Mouse (Mus musculus) kidney, postnatal 36 days (tissue): ENCODE measurements at regions not wholly inside any gene's neighbourhood (a gene's known extent, or its start where the extent isn't known, plus 50 kb on each side); places are given as distances from the start of the nearest gene placed in this dataset.

Experiments used
- DNase-seq, 2 experiments: peaks; one replicate each; pipeline ENCODE4 v3.0.0; 2021 to 2022; ENCODE audit warnings: mixed read lengths in 2 of 2

DNA sequence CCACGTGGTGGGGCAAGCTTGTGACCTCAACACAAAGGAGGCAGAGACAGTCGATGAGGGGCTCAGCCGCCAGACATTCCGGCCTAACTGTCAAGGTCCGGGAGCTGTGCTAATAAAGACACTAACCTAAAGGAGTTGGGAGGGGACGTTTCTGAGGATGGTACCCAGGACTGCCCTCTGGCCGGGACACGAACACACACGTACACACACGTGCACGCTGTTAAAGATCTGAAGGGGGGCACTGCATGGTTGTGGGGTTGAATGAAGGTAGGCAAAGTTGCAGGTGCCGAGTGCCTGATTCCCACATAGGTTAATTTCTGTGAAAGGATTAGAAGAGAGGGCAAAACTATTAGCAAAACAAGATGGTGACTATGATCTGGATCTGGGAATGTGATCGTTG lies 65.4 kb upstream of the Mitf start:
- DNase-seq: no peak

DNA sequence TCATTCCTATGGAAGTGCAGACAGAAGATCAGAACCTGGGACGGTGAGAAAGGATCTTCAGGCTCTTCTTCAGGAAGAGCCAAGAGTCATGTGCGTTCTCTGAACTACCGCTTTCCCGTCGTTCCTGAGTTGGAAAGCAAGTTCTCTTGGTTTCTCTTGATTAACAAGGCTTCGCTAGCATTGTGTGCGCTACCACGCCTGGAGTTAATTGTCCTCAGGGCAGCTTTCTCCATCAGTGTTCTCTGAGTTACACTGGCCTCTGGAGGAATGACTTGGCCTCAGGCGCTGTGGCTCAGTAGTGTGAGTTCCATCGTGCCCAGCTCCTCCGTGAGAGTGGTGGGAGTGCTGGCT lies 66.0 kb upstream of the Mitf start:
- DNase-seq: no peak

DNA sequence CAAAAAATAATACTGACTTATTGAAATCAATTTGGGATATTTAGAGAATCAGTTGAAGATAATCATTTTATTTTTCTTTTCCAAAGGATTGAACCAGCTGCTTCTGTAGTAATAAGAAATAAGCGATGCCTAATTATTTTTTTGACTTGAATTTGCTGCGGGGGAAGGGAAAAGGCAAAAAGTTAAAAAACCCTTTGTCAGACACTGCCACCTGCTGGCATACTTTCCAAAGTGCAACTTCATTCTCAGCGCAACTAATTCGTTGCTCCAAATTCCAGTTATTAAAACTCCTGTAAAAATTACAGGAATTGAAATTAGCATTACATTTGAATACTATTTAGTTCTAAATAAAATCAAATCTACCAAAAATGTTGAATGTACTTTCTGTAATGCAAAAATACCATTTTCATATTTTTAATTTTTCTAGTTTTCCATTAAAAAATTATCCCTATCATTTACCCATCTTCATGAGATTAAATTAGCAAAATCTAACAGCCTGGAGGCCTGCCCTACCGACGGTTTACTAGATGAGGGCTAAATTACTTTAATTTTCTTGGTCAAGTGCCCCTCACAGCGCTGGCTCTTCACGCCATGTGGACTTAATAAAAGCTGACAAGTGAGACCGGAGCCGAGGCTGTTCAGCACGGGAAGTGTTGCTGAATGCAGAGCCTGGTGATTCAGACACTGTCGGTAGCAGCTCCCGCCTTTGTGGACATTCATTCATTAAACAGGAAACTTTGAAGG lies 66.6 kb upstream of the Mitf start:
- DNase-seq: peak; percentile 33 to 77

DNA sequence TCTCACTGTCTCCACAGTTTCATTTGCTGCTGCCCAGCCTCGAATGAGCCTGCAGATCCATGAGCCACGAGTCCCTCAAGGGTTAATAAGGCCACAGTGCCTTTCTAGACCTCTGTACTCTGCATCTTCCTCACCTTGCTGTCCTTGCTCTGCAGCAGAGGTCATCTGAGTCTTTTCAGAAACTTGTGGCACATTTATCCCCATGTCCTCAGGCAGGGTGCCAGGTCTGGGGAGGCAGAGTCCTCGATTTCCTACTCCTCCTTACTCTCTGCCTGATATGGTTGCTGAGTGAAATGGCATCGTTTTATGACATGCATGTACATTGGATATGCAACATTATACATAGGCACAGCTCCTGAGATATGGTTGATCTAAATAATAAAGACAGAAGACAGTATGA lies 68.0 kb upstream of the Mitf start:
- DNase-seq: peak in 1 of 2 experiments; percentile 18

DNA sequence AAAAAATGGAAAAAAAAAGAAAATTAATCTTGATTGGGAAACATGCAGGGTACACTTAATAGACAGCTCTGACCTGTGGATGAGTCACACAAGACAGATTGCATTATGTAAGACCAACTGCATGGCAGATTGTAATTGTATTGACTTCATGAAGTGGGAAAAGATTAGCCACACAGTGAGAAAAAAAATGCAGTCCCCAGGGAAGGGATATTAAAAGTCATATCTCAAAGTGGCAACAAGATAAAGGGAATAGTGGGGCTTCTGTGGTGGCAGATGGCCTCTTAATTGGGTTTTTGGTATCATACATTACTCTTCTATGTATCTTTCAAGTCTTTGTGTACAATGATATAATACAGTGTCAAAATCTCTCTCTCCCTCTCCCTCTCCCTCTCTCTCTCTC lies 76.0 kb upstream of the Mitf start:
- DNase-seq: no peak

DNA sequence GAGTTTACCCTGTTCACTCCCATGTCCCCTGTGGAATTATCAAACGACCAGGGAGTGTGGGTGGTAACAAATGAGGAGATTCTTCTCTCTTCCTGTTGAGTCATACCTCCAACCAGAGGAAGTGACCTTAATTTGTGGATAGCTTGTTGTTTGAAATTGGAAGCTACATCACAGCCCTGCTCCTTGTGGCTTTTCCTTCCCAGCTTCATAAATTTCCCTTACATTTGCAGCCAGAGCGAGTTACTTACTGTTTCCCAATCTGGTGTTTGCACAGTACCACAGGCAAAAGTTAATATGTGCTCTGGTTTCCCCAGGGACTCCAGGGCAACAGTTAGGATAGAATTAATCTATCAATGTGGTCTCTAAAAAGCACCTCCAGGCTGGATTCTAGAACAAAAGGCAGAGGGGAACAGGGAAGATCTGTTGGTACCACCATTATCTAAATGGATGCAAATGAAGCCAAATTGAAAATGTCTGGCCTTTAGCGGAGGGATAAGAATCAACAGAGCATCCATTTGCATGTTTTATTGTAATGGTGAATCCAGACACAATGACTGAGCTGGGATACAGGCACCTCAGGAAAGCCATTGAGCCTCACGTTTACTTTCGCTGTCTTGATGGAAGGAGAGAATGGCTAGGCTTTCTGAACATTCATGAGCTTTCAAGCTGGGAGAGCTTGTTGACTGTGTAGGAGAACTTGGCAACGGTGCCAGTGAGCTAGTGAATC lies 88.5 kb upstream of the Mitf start:
- no peak for DNase-seq

DNA sequence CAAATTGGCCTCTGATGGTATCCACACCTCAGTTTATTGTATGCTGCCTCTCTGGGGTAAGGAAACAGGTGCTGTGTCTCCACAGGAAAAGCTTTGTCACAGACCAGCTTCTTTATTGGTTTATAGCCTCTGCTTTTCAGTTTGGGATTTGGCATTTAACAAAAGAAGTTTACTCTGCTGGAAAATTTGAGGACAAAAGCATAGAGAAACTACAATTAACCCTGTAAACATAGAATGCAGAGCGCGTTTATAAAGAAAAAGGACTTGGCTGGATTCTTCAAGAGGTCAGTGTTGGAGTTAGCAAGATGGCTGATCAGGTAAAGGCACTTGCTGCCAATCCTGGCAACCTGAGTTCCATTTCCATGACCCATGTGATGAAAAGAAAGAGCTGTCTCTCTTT lies 90.1 kb upstream of the Frmd4b start:
- no peak for DNase-seq

DNA sequence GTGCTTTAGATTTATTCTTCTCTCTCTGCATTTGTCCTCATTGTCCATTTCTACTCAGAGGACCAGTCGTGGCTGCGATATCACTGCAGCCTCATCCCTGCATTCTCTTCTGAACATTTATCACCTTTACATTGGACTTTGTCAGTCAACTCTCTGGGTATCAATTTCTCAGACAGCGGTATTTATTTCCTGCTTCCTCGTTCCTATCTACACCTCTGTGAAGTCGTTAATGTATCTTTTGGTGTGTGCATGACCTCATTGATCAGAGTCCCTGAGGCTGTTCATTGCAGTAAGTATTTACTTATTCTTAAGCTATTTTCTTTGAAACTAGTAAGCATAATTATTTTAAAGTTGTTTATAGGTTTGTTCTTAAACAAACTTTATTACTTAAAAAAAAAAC lies 87.0 kb upstream of the Frmd4b start:
- DNase-seq: no peak

DNA sequence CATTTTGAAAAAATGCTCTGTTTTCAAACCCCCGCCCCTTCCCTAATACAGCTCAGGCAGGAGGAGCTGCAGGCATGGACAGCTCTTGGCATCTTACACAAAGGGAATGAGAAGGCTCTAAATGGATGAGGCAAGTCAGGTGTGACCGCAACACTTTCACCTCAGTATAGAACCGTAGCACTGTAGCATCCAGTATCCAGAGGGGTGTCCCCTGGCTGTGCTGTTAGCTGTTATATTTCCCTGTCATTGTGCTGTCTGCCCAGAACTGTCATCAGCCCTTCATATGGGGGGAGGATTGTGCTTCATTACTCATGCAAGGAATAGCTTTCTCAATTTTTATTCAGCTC lies 82.4 kb upstream of the Frmd4b start:
- no peak for DNase-seq

DNA sequence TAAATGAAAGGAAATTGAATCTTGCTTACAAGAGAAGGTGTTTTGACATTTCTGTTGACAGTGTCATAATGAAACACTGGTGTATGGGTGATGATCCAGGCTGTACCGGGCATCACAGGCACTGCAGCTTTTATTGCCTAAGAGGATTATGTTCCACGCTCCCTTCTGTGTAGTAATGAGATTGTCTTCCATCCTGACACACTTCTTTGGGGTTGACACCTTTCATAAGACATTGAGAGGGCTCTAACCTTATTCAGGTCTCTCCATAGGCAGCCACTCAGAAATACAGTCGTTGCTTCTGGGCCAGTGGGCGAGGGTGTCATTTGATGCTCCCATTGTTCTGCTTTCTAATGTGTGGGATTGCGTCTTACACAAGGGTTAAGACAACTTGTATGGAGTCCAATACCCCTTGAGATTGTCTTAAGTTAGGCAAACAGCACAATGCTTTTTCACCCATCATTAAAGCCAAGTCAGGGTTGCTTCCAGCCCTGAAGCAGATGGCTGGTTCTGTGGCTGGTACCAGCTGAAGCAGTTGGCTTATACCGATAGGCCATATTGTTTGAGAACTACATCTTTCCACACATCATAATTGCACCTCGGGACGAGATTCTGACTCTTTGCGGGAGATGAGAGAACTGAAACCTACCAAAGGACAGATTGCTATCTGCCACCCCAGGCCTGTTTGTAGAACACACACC lies 81.9 kb upstream of the Frmd4b start:
- no peak for DNase-seq

DNA sequence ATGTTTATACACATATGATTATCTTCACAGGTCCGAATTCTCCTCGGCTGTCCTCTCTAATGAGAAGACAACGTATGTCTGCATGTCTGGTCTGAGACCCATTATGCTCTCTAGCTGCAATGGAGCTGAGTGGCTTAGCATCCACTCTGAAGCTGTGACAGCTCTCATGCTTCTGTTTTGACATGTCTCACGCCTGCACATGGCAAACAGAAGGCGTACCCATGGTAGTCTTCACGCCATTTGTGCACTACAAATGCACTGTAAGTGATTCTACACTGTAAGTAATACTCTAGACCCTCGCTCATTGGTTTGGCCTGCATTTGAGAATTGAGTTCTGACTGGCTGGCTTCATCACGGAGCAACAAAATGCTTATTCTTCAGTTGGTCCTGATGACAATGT lies 75.9 kb upstream of the Frmd4b start:
- DNase-seq: no peak

DNA sequence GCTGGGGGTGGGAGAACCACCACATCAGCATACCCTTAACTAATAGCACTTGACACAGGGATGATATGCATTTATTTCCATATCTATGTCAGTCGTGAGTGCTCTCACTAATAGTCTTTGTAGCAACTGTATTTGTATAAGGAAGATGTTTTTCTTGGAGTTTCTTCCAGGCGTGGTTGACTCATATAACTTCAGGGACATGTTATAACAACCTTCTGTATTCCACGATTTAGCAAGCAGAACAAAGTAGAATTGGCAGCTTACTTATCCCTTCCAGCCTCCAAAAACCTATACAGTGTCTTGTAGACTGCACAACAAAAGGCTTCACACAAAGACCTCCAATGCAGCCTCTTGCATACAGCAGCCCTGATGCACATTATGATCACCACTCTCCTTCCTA lies 73.8 kb upstream of the Frmd4b start:
- DNase-seq: no peak

DNA sequence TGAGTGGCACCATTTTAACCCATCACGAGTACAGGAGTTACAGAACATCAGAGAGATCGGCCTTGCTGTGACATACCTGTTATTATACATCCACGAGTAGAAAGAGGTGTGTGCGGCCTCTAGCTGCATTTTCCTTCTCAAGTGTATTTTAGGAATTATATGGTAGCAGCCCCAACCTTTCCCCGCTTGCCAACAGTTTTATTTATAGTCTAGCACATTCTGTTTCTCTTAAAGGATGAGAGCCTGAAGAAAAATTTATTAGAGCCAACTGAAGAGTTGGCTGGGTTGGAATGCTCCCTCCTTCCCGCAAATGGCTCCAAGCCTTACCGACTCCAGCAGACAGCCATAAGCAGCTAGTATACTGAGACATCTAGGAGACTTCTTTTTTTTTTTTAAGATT lies 67.0 kb upstream of the Frmd4b start:
- DNase-seq: no peak

DNA sequence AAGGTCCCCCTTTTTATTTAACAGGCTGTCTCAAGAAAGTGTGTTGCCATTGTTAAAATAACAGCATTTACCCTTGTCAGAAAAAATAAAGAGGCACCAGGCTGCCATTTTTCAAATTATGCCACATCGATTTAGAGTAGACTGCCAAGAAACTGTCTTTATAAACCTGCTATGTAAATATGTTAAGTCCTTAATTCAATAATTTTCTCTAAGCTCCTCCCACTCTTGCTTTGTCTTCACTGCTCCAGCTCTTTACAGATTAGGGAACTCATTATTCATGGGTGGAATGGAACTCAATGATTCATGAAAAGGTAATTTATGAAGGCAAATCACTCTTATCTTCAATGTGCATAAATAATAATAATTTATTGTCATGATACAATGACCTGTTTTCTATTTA lies 64.9 kb upstream of the Frmd4b start:
- DNase-seq: no peak

DNA sequence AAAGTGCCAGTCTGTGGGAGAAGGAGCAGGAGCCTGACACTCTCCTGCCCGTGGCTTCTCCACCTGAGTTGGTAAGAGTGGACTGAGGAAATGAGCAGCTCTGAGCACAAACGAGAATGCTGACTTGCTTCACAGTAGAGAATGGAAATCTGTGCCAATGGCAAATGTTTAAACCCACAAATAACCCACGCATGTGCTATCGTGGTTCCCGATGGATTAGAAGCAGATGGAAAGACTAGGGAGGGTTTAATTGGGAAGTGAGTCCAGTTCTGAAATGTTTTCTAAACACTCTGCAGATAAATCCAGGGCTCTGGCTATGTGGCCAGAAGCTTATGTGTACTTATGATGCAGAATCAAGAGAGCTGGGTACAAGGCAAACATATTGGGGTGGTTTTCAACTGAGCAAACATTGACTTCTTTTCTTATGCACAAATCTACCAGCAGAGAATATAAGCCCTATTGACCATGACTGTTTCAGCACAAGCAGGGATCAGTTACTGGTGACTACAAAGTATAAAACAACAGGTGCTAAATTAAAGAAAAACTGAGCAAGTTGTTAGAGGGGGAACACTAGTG lies 57.9 kb upstream of the Frmd4b start:
- no peak for DNase-seq

DNA sequence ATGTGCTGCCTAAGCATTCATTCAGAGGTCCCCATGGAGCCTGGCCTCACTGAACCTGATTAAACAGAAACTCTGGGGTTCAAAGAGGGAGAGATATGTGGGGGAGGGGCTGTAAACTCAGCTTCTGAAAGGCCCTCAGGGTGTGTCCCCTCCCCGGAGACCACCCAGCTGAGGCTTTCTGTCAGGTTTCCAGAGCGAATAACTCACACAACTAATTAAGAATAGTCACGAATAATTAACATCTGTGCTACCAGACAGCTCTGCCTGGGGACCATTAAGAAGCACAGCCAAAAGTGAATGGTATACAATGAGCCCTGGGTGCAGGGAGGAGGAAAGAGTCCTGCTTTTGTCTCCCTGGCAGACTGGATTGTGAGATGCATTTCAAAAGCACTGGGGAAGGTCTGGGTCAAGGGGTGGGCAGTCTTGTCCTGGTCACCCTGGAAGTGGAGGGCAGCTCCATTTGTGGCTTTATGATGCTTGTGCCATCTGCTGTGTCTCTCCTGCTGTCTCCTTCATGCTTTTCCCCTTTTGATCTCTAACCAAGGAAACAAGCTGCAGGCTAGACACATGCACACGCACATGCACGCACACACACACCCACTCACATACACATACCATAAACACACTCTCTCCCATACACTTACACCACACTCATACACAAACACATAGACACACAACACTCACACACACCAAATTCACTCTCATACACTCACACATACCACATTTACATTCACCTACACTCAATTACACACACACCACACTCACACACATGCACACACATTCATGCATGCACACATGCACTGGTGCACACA lies 49.7 kb upstream of the Frmd4b start:
- no peak for DNase-seq
